Mouse (Mus musculus): ENCODE data around the gene Safb. TPM values are rescaled to one million over a fixed set of nuclear protein-coding genes. Genes with fewer than 3 reads are reported as not detected.

Safb gene
- polyA plus RNA-seq, 1 experiment: 87.0 TPM

DNA sequence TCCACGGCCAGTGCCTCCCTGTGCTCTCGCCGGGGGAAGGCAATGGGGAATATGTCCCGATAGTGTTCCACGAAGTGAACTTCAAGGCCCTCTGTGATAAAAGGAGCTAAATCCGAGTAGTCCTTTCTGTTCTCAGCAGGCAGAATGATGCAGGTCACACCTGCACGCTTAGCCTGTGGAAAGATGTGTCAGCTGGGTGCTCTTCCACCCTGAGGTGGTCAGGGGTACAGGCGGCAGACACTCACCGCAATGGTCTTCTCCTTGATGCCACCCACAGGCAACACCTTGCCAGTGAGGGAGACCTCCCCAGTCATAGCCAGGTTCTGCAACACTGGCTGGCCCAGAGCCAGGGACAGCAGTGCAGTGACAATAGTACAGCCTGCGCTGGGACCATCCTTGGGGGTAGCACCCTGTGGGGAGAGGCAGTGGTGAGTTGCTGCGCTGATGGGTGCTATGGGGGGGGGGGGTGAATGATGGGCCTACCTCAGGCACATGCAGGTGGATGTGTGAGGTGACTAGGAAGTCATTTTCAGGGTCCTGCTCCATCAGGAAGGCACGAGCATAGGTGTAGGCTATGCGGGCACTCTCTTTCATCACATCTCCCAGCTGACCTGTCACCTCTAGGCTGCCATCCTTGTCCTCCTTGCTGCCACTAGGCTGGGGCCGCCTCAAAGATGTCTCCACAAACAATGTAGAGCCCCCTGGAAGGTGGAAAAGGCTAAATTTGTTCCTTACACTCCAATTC, 29.9 kb downstream of the Safb start:
- H3K36me3 ChIP-seq (ENCODE audit: control insufficient read depth, insufficient read depth, low read length): no peaks in the 10 kb centered on the region
- DNase-seq: no peak
- no peak overlapping the region for H3K27ac ChIP-seq (ENCODE audit: insufficient read depth, low read depth, low read length)
- TF ChIP-seq CTCF (conservative IDR thresholded peaks at IDR 0.05; ENCODE audit: insufficient read depth, insufficient read length, low read depth, low read length) (0 out of 2 replicates have a peak, but pooled peaks have one; percentile 7), POLR2A (IDR thresholded peaks at IDR 0.05; ENCODE audit: low read depth, low read length) (no peak)
- peak overlapping the region; percentile 61 for H3K4me3 ChIP-seq (ENCODE audit: insufficient read depth, low read depth, low read length)
- H3K27me3 ChIP-seq (replicated peaks; ENCODE audit: control insufficient read depth, insufficient read depth, low read length): no peaks in the 10 kb centered on the region
- 18% methylated on average over 14 of the region's 14 CpGs for WGBS
- peaks cover 11% of the 10 kb centered on the region; the same call in 1 of the 2 replicates for H3K4me1 ChIP-seq (ENCODE audit: control insufficient read depth, insufficient read depth, low read length)

GRCm38 (mm10) chr17:56615136-56615784, 30.6 kb downstream of the Safb start:
- no peak overlapping the region for H3K4me3 ChIP-seq (ENCODE audit: insufficient read depth, low read depth, low read length)
- 74% methylated on average over 11 of the region's 11 CpGs for WGBS

GRCm38 (mm10) chr17:56615792-56616191, 31.2 kb downstream of the Safb start:
- no peak for TF ChIP-seq CTCF (conservative IDR thresholded peaks at IDR 0.05; ENCODE audit: insufficient read depth, insufficient read length, low read depth, low read length)
- TF ChIP-seq POLR2A (IDR thresholded peaks at IDR 0.05; ENCODE audit: low read depth, low read length): no peak
- no peak for DNase-seq
- Histone ChIP-seq H3K4me1 (ENCODE audit: control insufficient read depth, insufficient read depth, low read length) (peaks cover 11% of the 10 kb centered on the region; the same call in 1 of the 2 replicates), H3K4me3 (ENCODE audit: insufficient read depth, low read depth, low read length) (no peak overlapping the region), H3K27ac (ENCODE audit: insufficient read depth, low read depth, low read length) (no peak overlapping the region), H3K36me3 (ENCODE audit: control insufficient read depth, insufficient read depth, low read length) (no peaks in the 10 kb centered on the region), H3K27me3 (replicated peaks; ENCODE audit: control insufficient read depth, insufficient read depth, low read length) (no peaks in the 10 kb centered on the region)
- 77% methylated on average over 4 of the region's 4 CpGs for WGBS

More at GRCm38 (mm10) chr17:56615136-56615784, 30.6 kb downstream of the Safb start:
- H3K36me3 ChIP-seq (ENCODE audit: control insufficient read depth, insufficient read depth, low read length): no peaks in the 10 kb centered on the region
- H3K4me1 ChIP-seq (ENCODE audit: control insufficient read depth, insufficient read depth, low read length): peaks cover 11% of the 10 kb centered on the region; the same call in 1 of the 2 replicates
- TF ChIP-seq CTCF (conservative IDR thresholded peaks at IDR 0.05; ENCODE audit: insufficient read depth, insufficient read length, low read depth, low read length) (no peak), POLR2A (IDR thresholded peaks at IDR 0.05; ENCODE audit: low read depth, low read length) (no peak)
- H3K27me3 ChIP-seq (replicated peaks; ENCODE audit: control insufficient read depth, insufficient read depth, low read length): no peaks in the 10 kb centered on the region
- H3K27ac ChIP-seq (ENCODE audit: insufficient read depth, low read depth, low read length): no peak overlapping the region
- no peak for DNase-seq

DNA sequence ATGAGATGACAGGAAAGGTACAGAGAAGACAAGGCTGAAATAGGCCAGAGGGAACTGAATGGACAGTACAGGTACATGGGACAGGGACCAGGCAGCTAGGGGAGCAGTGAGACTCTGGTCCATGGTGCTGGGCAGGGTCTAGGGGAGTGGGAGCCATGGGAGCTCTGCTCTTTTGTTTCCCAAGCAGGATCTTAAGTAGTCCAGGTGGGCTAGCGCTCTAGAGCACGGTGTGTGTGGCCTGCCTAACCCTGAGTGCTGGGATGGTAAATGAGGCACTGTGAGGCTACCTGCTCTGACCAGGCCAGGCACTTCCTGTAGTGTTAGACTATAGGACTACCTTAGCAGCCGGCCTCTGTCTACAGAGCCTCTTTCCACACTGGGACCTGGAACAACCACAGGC, 32.1 kb downstream of the Safb start:
- H3K36me3 ChIP-seq (ENCODE audit: control insufficient read depth, insufficient read depth, low read length): no peaks in the 10 kb centered on the region
- H3K4me1 ChIP-seq (ENCODE audit: control insufficient read depth, insufficient read depth, low read length): peaks cover 11% of the 10 kb centered on the region; the same call in 1 of the 2 replicates
- TF ChIP-seq CTCF (conservative IDR thresholded peaks at IDR 0.05; ENCODE audit: insufficient read depth, insufficient read length, low read depth, low read length) (no peak), POLR2A (IDR thresholded peaks at IDR 0.05; ENCODE audit: low read depth, low read length) (no peak)
- DNase-seq: no peak
- H3K27ac ChIP-seq (ENCODE audit: insufficient read depth, low read depth, low read length): no peak overlapping the region
- 73% methylated on average over 3 of the region's 3 CpGs for WGBS
- H3K4me3 ChIP-seq (ENCODE audit: insufficient read depth, low read depth, low read length): no peak overlapping the region
- H3K27me3 ChIP-seq (replicated peaks; ENCODE audit: control insufficient read depth, insufficient read depth, low read length): no peaks in the 10 kb centered on the region

DNA sequence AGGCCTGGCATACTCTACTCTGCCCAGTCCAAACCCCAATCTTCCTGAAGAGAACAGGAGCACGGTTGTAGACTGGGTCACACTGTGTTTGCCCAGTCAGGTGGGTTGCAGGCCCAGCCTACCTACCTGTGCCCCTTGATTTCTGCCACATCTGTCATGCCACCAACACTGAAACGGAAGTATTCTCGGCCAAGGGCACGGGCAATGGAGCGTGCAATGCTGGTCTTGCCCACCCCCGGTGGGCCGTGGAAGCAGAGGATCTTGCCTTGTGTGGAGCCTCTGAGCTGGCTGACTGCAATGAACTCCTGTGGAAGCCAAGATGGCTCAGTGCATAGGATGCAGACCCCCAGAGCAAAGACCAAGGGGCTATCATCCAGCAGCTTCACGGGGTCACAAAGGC, 33.0 kb downstream of the Safb start:
- no peak for DNase-seq
- Histone ChIP-seq H3K36me3 (ENCODE audit: control insufficient read depth, insufficient read depth, low read length) (no peaks in the 10 kb centered on the region), H3K27me3 (replicated peaks; ENCODE audit: control insufficient read depth, insufficient read depth, low read length) (no peaks in the 10 kb centered on the region), H3K4me3 (ENCODE audit: insufficient read depth, low read depth, low read length) (no peak overlapping the region), H3K4me1 (ENCODE audit: control insufficient read depth, insufficient read depth, low read length) (peaks cover 5% of the 10 kb centered on the region; the same call in 1 of the 2 replicates), H3K27ac (ENCODE audit: insufficient read depth, low read depth, low read length) (no peak overlapping the region)
- 51% methylated on average over 8 of the region's 8 CpGs for WGBS
- TF ChIP-seq CTCF (conservative IDR thresholded peaks at IDR 0.05; ENCODE audit: insufficient read depth, insufficient read length, low read depth, low read length) (no peak), POLR2A (IDR thresholded peaks at IDR 0.05; ENCODE audit: low read depth, low read length) (no peak)

DNA sequence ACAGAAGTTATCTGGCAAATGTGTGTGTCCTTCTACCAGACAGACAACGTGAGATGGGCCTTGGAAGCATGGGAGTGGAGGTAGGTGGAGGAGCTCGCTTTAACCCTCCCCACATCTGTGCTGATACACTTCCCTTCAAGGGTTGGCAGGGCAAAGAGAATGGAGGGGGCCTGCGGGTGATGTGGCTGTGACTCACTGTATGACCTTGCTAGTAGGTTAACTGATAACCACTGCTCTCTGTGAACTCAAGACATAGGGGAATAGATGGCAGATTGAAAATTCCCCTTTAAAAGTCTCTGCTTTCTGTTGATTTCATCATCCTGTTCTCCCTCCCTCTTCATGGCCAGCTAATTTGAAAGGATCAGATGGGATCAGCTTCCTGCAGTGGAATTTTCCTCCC, 40.9 kb downstream of the Safb start:
- WGBS: 83% methylated on average over 3 of the region's 3 CpGs
- no peak for DNase-seq
- no peaks in the 10 kb centered on the region for H3K27me3 ChIP-seq (replicated peaks; ENCODE audit: control insufficient read depth, insufficient read depth, low read length)
- H3K27ac ChIP-seq (ENCODE audit: insufficient read depth, low read depth, low read length): no peak overlapping the region
- no peak overlapping the region for H3K4me3 ChIP-seq (ENCODE audit: insufficient read depth, low read depth, low read length)
- TF ChIP-seq POLR2A (IDR thresholded peaks at IDR 0.05; ENCODE audit: low read depth, low read length) (no peak), CTCF (conservative IDR thresholded peaks at IDR 0.05; ENCODE audit: insufficient read depth, insufficient read length, low read depth, low read length) (no peak)
- no peaks in the 10 kb centered on the region for H3K36me3 ChIP-seq (ENCODE audit: control insufficient read depth, insufficient read depth, low read length)
- peaks cover 10% of the 10 kb centered on the region; the same call in 1 of the 2 replicates for H3K4me1 ChIP-seq (ENCODE audit: control insufficient read depth, insufficient read depth, low read length)

DNA sequence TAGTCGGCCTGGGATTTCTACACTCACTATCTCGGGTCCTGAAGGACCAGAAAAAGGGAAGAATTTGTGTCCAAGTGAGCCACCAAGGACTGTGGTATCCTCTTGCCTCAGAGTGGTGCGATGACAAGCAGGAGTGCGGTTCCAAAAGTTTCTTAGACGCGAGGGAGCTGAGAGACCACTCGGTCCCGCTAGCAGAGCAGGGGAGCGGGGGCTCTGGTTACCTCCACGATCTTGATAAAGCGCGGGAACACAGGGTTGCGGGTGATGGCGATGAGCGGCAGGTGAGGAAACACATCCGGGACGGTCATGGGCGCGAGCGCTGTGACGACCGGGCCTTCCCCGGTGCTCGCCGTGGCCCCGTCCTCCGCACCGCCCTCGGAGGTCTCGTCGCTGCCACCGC, 41.6 kb downstream of the Safb start:
- Histone ChIP-seq H3K27me3 (replicated peaks; ENCODE audit: control insufficient read depth, insufficient read depth, low read length) (no peaks in the 10 kb centered on the region), H3K4me1 (ENCODE audit: control insufficient read depth, insufficient read depth, low read length) (peaks cover 10% of the 10 kb centered on the region; the same call in 1 of the 2 replicates), H3K27ac (ENCODE audit: insufficient read depth, low read depth, low read length) (no peak overlapping the region), H3K36me3 (ENCODE audit: control insufficient read depth, insufficient read depth, low read length) (no peaks in the 10 kb centered on the region), H3K4me3 (ENCODE audit: insufficient read depth, low read depth, low read length) (peak overlapping the region; percentile 57)
- no peak for DNase-seq
- no peak for TF ChIP-seq CTCF (conservative IDR thresholded peaks at IDR 0.05; ENCODE audit: insufficient read depth, insufficient read length, low read depth, low read length)
- TF ChIP-seq POLR2A (IDR thresholded peaks at IDR 0.05; ENCODE audit: low read depth, low read length): no peak
- WGBS: under 1% methylated on average over 29 of the region's 32 CpGs

Data from kidney, adult 2 months (tissue).